Mouse (Mus musculus): ENCODE measurements around the gene Cyth3.

Gene Cyth3

GRCm38 (mm10) chr5:143616657-143617329 lies 5.5 kb upstream of the Cyth3 start:
- DNase-seq, result no peak

- DNase-seq, result no peak
These were observed 4.6 kb upstream of the Cyth3 start for GRCm38 (mm10) chr5:143617487-143618209.

GRCm38 (mm10) chr5:143618585-143618984 lies 3.7 kb upstream of the Cyth3 start:
- DNase-seq, result no peak

- DNase-seq, result no peak
These were observed 2.1 kb upstream of the Cyth3 start for GRCm38 (mm10) chr5:143620196-143620595.

- no peak for DNase-seq
These were observed 1.3 kb upstream of the Cyth3 start for GRCm38 (mm10) chr5:143620941-143621340.

GRCm38 (mm10) chr5:143622623-143623150 lies 440 bp downstream of the Cyth3 start:
- DNase-seq, result peak; percentile 73

GRCm38 (mm10) chr5:143623356-143624295 lies 1.4 kb downstream of the Cyth3 start:
- no peak for DNase-seq

- no peak for DNase-seq
These were observed 2.2 kb downstream of the Cyth3 start for GRCm38 (mm10) chr5:143624449-143624848.

- DNase-seq, result no peak
These were observed 3.2 kb downstream of the Cyth3 start for GRCm38 (mm10) chr5:143625497-143625896.

GRCm38 (mm10) chr5:143625940-143626588 lies 3.8 kb downstream of the Cyth3 start:
- no peak for DNase-seq

GRCm38 (mm10) chr5:143627507-143627906 lies 5.3 kb downstream of the Cyth3 start:
- peak; percentile 44 for DNase-seq

GRCm38 (mm10) chr5:143627926-143628325 lies 5.7 kb downstream of the Cyth3 start:
- DNase-seq, result no peak

GRCm38 (mm10) chr5:143629686-143630085 lies 7.4 kb downstream of the Cyth3 start:
- no peak for DNase-seq

GRCm38 (mm10) chr5:143630214-143630613 lies 8.0 kb downstream of the Cyth3 start:
- DNase-seq, result peak; percentile 55

- no peak for DNase-seq
These were observed 8.5 kb downstream of the Cyth3 start for GRCm38 (mm10) chr5:143630738-143631137.

- no peak for DNase-seq
These were observed 9.3 kb downstream of the Cyth3 start for GRCm38 (mm10) chr5:143631559-143631958.

GRCm38 (mm10) chr5:143632674-143633557 lies 10.7 kb downstream of the Cyth3 start:
- DNase-seq, result no peak

GRCm38 (mm10) chr5:143633558-143633871 lies 11.3 kb downstream of the Cyth3 start:
- DNase-seq, result no peak

- no peak for DNase-seq
These were observed 11.6 kb downstream of the Cyth3 start for GRCm38 (mm10) chr5:143633877-143634276.

- no peak for DNase-seq
These were observed 12.4 kb downstream of the Cyth3 start for GRCm38 (mm10) chr5:143634550-143635112.

GRCm38 (mm10) chr5:143635358-143635757 lies 13.1 kb downstream of the Cyth3 start:
- DNase-seq, result no peak
